Mouse (Mus musculus): ENCODE data around the gene Traf7.

Traf7 gene

GRCm38 (mm10) chr17:24477053-24477984 is 50.4 kb downstream of the Traf7 start:
- no peak for DNase-seq (ENCODE audit: low read depth, low spot score)

- DNase-seq (ENCODE audit: low read depth, low spot score): no peak
Measured at GRCm38 (mm10) chr17:24476022-24476776, 51.5 kb downstream of the Traf7 start.

- no peak for DNase-seq (ENCODE audit: low read depth, low spot score)
Measured at GRCm38 (mm10) chr17:24475586-24475985, 52.2 kb downstream of the Traf7 start.

- no peak for DNase-seq (ENCODE audit: low read depth, low spot score)
Measured at GRCm38 (mm10) chr17:24474557-24474956, 53.2 kb downstream of the Traf7 start.

GRCm38 (mm10) chr17:24473612-24474275 is 54.0 kb downstream of the Traf7 start, which contains the start of gene Bricd5:
Gene Bricd5 (plus strand): TSS chr17:24473884.
- DNase-seq (ENCODE audit: low read depth, low spot score): no peak

- DNase-seq (ENCODE audit: low read depth, low spot score): peak; percentile 93
Measured at GRCm38 (mm10) chr17:24472512-24472911, 55.2 kb downstream of the Traf7 start.

- no peak for DNase-seq (ENCODE audit: low read depth, low spot score)
Measured at GRCm38 (mm10) chr17:24470701-24471527, 56.8 kb downstream of the Traf7 start.

GRCm38 (mm10) chr17:24469910-24470602 is 57.7 kb downstream of the Traf7 start, which contains the start of the genes E4f1 and Pgp:
Gene E4f1 (minus strand): TSS chr17:24470313.
Gene Pgp (plus strand): TSS chr17:24470392.
- DNase-seq (ENCODE audit: low read depth, low spot score): peak; percentile 99

GRCm38 (mm10) chr17:24469336-24469909 is 58.3 kb downstream of the Traf7 start:
- no peak for DNase-seq (ENCODE audit: low read depth, low spot score)

- no peak for DNase-seq (ENCODE audit: low read depth, low spot score)
Measured at GRCm38 (mm10) chr17:24468636-24469246, 59.0 kb downstream of the Traf7 start.

- DNase-seq (ENCODE audit: low read depth, low spot score): no peak
Measured at GRCm38 (mm10) chr17:24463374-24464133, 64.2 kb downstream of the Traf7 start.

GRCm38 (mm10) chr17:24462932-24463331 is 64.8 kb downstream of the Traf7 start:
- DNase-seq (ENCODE audit: low read depth, low spot score): no peak

- no peak for DNase-seq (ENCODE audit: low read depth, low spot score)
Measured at GRCm38 (mm10) chr17:24461580-24461979, 66.2 kb downstream of the Traf7 start.

Data from skeletal muscle tissue, adult 2 months (tissue).